ENCODE assay signal across 15 mouse cellular contexts in the genomic region with DNA sequence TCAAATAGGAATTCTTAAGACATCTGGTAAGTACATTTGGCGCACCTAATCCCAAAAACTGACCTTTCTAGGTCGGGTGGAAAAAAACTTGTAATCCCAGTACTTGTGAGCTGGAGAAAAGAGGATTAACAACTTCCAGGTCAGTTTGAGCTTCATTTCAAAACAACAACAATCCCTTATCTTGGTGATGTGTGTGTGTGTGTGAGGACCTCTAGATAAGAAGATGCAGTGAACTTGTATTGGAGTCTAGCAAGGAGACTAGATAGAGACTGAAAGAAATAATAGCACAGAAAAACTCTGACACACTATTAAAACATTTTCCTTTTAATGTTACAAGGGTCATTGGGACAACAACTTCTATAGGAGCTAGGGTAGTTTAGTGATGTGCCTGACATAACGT.
"Had no signal": no experiment of that assay in that cellular context is flagged by ENCODE, and none has a peak within 500 bp of the region (broad histone marks: within the 10 kb centered on the region; RNA-seq: fewer than 3 reads in every experiment).

No protein-coding gene starts in this region.

- H3K27me3 ChIP-seq: limb, embryonic 15.5 days; midbrain, embryonic 15.5 days; neural tube, embryonic 12.5 days had no signal

- H3K27ac ChIP-seq: limb, embryonic 15.5 days; macrophage; midbrain, embryonic 15.5 days; neural tube, embryonic 12.5 days; stomach, postnatal 0 days had no signal

- H3K9ac ChIP-seq: limb, embryonic 15.5 days; lung, embryonic 14.5 days; midbrain, embryonic 15.5 days; neural tube, embryonic 12.5 days had no signal

- H3K9me3 ChIP-seq: limb, embryonic 15.5 days; midbrain, embryonic 15.5 days; neural tube, embryonic 12.5 days had no signal

- H3K4me2 ChIP-seq: limb, embryonic 15.5 days; lung, embryonic 14.5 days; midbrain, embryonic 15.5 days; neural tube, embryonic 12.5 days had no signal

- H3K4me1 ChIP-seq: limb, embryonic 15.5 days; midbrain, embryonic 15.5 days; neural tube, embryonic 12.5 days had no signal

- H3K4me3 ChIP-seq: limb, embryonic 15.5 days; midbrain, embryonic 15.5 days; neural tube, embryonic 12.5 days had no signal

- ATAC-seq: intestine, postnatal 0 days; midbrain, embryonic 15.5 days had no signal

- DNase-seq: kidney, adult 8-10 months; kidney, postnatal 25 days; layer of hippocampus, adult 9-11 months; layer of hippocampus, postnatal 36 days; lung, embryonic 14.5 days; lung, postnatal 14 days; right cerebral cortex, adult 18-20 months; right cerebral cortex, postnatal 25 days; thymus, postnatal 4 days had no signal
